Comparison of ENCODE assay signal across 11 mouse cellular contexts in the genomic region with DNA sequence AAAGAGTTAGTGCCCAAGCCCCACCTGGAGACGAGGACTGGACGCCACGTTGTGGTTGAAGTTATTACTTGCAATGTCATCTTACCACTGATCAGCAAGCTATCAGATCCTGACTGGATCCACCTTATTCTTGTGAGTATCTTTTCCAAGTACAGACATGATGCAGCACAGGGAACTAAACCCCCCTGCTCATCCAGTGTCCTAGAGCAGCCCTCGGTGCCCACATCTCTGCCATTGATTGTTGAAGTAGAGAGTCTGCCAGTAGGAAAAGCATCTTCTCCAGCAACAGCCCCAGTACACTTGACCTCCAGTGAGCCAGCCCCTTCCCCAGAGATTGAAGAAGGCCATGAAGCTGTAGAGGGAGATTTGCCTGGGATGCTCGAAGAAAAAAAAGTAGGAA. TPM values are rescaled to one million over a fixed set of nuclear protein-coding genes. Genes with fewer than 3 reads are reported as not detected.
A peak's percentile ranks its signal among the peaks of the same experiment; 100 is the strongest.
DNase-seq lines count a peak whose midpoint lies in the region; ATAC-seq and TF ChIP-seq lines count a peak whose summit lies in the region.
"Had no signal": no experiment of that assay in that cellular context is flagged by ENCODE, and none has a peak within 500 bp of the region (broad histone marks: within the 10 kb centered on the region; RNA-seq: fewer than 3 reads in every experiment).

No protein-coding gene starts in this region.

- H3K27me3 ChIP-seq in forebrain, embryonic 13.5 days, result no peaks in the 10 kb centered on the region
- no peaks in the 10 kb centered on the region for H3K27me3 ChIP-seq in forebrain, embryonic 16.5 days (replicated peaks; ENCODE audit: control insufficient read depth, insufficient read depth, low read length)
- H3K27me3 ChIP-seq in lung, embryonic 14.5 days (ENCODE audit: insufficient read depth, low read length), result no peaks in the 10 kb centered on the region
- no peaks in the 10 kb centered on the region for H3K27me3 ChIP-seq in intestine, embryonic 16.5 days (replicated peaks; ENCODE audit: control insufficient read depth, insufficient read depth, low read length)

- no peaks in the 10 kb centered on the region for H3K9me3 ChIP-seq in forebrain, embryonic 13.5 days (replicated peaks)
- H3K9me3 ChIP-seq in forebrain, embryonic 16.5 days (ENCODE audit: control insufficient read depth, low read length), result no peaks in the 10 kb centered on the region
- no peaks in the 10 kb centered on the region for H3K9me3 ChIP-seq in lung, embryonic 14.5 days (ENCODE audit: low read depth, low read length)
- no peaks in the 10 kb centered on the region for H3K9me3 ChIP-seq in intestine, embryonic 16.5 days (ENCODE audit: control insufficient read depth, low read length)

- H3K4me1 ChIP-seq in forebrain, embryonic 13.5 days, result peaks cover 34% of the 10 kb centered on the region
- H3K4me1 ChIP-seq in forebrain, embryonic 16.5 days (replicated peaks; ENCODE audit: control insufficient read depth, insufficient read depth, low read length), result peaks cover 27% of the 10 kb centered on the region
- peaks cover 8% of the 10 kb centered on the region; the same call in 1 of the 2 replicates for H3K4me1 ChIP-seq in lung, embryonic 14.5 days (ENCODE audit: insufficient read depth)
- peaks cover 20% of the 10 kb centered on the region for H3K4me1 ChIP-seq in intestine, embryonic 16.5 days (ENCODE audit: control insufficient read depth, insufficient read depth, low read length)

- H3K27ac ChIP-seq in forebrain, embryonic 13.5 days, result no peak overlapping the region
- no peak overlapping the region for H3K27ac ChIP-seq in forebrain, embryonic 16.5 days (ENCODE audit: low read length)
- H3K27ac ChIP-seq in lung, embryonic 14.5 days (ENCODE audit: low read depth), result no peak overlapping the region
- H3K27ac ChIP-seq in intestine, embryonic 16.5 days (ENCODE audit: low read length), result no peak overlapping the region

- no peak for ATAC-seq in forebrain, embryonic 13.5 days
- ATAC-seq in forebrain, embryonic 16.5 days, result no peak
- ATAC-seq in lung, embryonic 14.5 days (ENCODE audit: insufficient read depth), result no peak
- no peak for ATAC-seq in intestine, embryonic 16.5 days

- 94% methylated on average over 5 of the region's 5 CpGs for WGBS in forebrain, embryonic 13.5 days
- WGBS in forebrain, embryonic 16.5 days, result 93% methylated on average over 5 of the region's 5 CpGs
- 88% methylated on average over 5 of the region's 5 CpGs for WGBS in lung, embryonic 14.5 days
- 89% methylated on average over 5 of the region's 5 CpGs for WGBS in intestine, embryonic 16.5 days

- H3K36me3 ChIP-seq in forebrain, embryonic 13.5 days (ENCODE audit: poor library complexity, severe bottlenecking), result peaks cover 21% of the 10 kb centered on the region
- peaks cover 4% of the 10 kb centered on the region for H3K36me3 ChIP-seq in forebrain, embryonic 16.5 days (ENCODE audit: control insufficient read depth, insufficient read depth)
- peaks cover 18% of the 10 kb centered on the region for H3K36me3 ChIP-seq in lung, embryonic 14.5 days (ENCODE audit: insufficient read depth)
- H3K36me3 ChIP-seq in intestine, embryonic 16.5 days (ENCODE audit: control insufficient read depth, insufficient read depth, low read length), result no peaks in the 10 kb centered on the region; the same call in 1 of the 2 replicates

- intact Hi-C loops in gastrocnemius, postnatal 36 days (cut with DNase I), result no loop called here

- no peak overlapping the region for H3K9ac ChIP-seq in forebrain, embryonic 13.5 days
- H3K9ac ChIP-seq in forebrain, embryonic 16.5 days (replicated peaks; ENCODE audit: low read depth, low read length), result no peak overlapping the region
- H3K9ac ChIP-seq in lung, embryonic 14.5 days, result no peak overlapping the region
- no peak overlapping the region for H3K9ac ChIP-seq in intestine, embryonic 16.5 days (ENCODE audit: low read depth, low read length)

- peak overlapping the region; percentile 73; the same call in 1 of the 2 replicates for H3K4me3 ChIP-seq in forebrain, embryonic 13.5 days
- H3K4me3 ChIP-seq in forebrain, embryonic 16.5 days (replicated peaks; ENCODE audit: low read length), result no peak overlapping the region
- no peak overlapping the region for H3K4me3 ChIP-seq in lung, embryonic 14.5 days (ENCODE audit: low read depth, low read length)
- H3K4me3 ChIP-seq in intestine, embryonic 16.5 days (ENCODE audit: low read length), result no peak overlapping the region

- DNase-seq in lung, embryonic 14.5 days, result no peak
- no peak for DNase-seq in lung, postnatal 36 days
- DNase-seq in naive thymus-derived CD4-positive, alpha-beta T cell, adult 2 months (ENCODE audit: low read depth), result peak; percentile 16
- DNase-seq in gastrocnemius, postnatal 36 days, result no peak
- no peak for DNase-seq in thymus, postnatal 0 days (ENCODE audit: low spot score)
- DNase-seq: layer of hippocampus, adult 9-11 months; lung, postnatal 14 days; retina, postnatal 1 day had no signal

- H3K4me2 ChIP-seq in forebrain, embryonic 13.5 days, result peak overlapping the region; percentile 84
- no peak overlapping the region for H3K4me2 ChIP-seq in forebrain, embryonic 16.5 days (ENCODE audit: low read length)
- H3K4me2 ChIP-seq in lung, embryonic 14.5 days, result peak overlapping the region; percentile 74
- H3K4me2 ChIP-seq in intestine, embryonic 16.5 days (ENCODE audit: low read depth, low read length), result 0 out of 2 replicates have a peak overlapping the region, but pooled peaks have one; percentile 1

- TF ChIP-seq CTCF in lung, embryonic 14.5 days (IDR thresholded peaks at IDR 0.05; ENCODE audit: low read depth), result no peak

RNA-seq across cellular contexts. Expression of gene Snx19, which starts 1.3 kb away (rescaled TPM):
- 16.7 and 19.9 TPM in 2 replicates for polyA plus RNA-seq in forebrain, embryonic 13.5 days (2015; fragmentation: Nextera tagmentation; extraction: Ambion mirVana)
- 19.3 and 22.1 TPM in 2 replicates for polyA plus RNA-seq in forebrain, embryonic 16.5 days (2015; fragmentation: Nextera tagmentation; extraction: Ambion mirVana)
- polyA plus RNA-seq in lung, embryonic 14.5 days (2014; fragmentation: Nextera tagmentation; extraction: Ambion mirVana), result 21.1 and 23.0 TPM in 2 replicates
- 14.4 and 14.6 TPM in 2 replicates for polyA plus RNA-seq in intestine, embryonic 16.5 days (2015; fragmentation: Nextera tagmentation; extraction: Ambion mirVana)
- 10 to 100 TPM; 17.7 to 19.8 TPM for total RNA-seq in gastrocnemius, postnatal 36 days (2021)
- polyA plus RNA-seq in thymus, postnatal 0 days (2015; fragmentation: Nextera tagmentation; extraction: Ambion mirVana), result 10.3 and 11.0 TPM in 2 replicates
